Mouse (Mus musculus): Measurements from ENCODE around the gene Scfd1.

Scfd1 gene

DNA sequence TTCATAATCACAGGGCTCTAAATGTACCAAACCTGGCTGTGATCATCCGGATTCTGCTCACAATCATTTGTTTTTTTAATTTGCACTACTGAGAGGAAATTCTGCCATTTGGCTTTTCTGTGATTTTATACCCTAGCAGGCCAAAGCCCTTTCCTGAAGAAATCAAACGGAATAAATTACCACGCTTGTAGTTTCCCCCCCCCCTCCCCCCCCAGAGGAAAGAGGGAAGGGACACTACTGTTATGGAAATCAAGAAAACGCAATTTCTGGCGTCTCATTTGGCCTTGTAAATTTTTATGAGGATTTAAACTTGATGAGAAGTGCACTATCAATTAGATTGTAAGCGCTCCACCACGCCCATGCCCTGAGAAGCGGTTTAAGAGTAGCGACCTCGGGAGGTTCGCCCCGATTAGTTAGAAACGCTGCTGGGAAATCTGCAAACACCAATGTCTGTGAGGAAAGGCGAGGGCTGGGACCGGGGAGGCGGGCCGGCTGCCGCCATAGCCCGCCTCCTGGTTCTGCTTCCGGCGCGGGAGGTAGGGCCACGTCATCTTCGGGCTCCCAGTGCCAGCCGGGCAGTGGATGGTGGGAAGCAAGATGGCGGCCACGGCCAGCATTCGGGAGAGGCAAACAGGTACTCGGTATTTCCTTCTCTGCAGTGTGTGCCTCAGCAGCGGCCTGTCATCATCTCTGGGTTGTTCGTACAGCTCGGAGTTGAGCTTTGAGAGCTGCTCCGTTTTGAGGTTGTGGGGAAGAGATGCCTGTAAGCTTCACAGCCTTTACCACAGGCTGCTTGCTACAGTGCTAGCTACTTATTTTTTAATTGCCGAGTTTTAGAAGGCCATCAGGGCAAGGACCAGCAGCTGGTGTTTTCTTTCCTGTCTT, at the start of gene Scfd1:
Gene Scfd1, plus strand, starts transcription at position 508 of the 885 bp plus-strand sequence.
- DNase-seq (ENCODE audit: low read depth, low spot score) = peak; percentile 98

DNA sequence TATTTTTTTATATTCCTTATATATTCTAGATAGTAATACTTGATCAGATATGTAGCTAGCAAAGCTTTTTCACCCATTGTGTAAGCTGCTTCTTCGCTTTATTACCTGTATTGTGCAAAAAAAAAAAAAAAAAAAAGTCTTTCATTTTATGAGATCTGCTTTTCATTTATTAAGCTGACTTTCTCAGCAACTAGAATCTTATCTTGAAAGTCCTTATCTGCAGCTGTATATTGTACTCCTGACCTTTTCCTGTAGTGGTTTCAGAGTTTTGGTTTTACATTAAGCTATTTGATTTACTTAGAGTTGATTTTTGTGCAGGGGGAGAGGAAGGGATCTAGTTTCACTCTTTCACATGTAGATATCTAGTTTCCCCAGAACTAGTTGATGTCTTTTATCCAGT, 40.3 kb upstream of the Scfd1 start:
- no peak for DNase-seq (ENCODE audit: low read depth, low spot score)

DNA sequence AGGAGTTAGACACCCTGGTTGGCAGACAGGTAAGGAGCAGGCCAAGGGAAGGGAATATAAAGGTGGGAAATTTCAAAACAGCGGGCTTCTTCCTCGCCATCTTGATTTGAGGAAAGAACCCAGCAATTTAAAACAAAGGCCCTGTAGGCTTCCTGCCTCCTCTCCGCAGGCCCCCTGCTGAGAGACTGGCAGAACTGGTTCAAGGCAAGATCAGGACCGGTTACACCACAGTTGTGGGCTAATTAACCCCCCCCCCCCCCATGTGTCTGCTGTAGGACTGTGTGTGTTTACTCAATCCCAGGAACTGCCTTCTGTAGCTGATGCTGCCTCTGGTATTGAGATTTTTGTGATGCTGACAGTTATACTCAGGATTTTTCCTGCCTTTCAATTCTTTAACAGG, 31.2 kb upstream of the Scfd1 start:
- peak; percentile 80 for DNase-seq (ENCODE audit: low read depth, low spot score)

DNA sequence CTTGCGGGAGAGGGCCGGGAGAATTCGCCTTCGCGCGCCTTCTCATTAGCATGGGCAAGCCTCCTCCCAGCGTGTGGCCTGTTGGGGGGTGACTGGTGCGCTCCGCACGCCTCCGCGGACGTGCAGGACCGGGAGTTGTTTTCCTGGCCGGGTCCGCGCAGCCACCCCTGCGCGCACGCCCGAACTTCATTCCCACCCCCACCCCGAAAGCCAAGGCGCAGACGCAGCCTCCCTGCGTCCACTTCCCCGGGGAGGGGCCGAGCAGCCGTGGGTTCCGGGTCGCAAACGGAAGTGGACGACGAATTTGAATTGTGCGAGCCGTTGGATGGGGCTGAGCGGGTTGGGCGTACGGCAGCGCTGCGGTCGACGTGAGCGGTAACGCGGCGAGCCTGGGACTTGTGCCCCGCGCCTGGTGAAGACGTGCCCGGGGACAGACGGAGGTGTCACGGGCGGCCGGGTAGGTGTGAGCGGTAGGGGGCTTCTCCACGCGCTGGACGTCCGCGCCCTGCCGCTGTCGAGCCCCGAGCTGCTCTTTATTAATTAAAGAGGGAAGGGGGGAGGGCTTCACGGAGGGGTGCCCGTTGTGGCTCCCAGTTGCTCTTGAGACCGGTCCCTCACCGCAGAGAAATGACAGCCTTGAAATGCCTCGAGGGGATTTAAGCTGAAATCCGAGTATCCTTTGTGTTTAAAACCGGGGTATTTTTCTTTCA, 29.2 kb upstream of the Scfd1 start, which contains the start of gene G2e3:
Gene G2e3, plus strand, starts transcription at position 74 of the 710 bp plus-strand sequence.
- peak; percentile 96 for DNase-seq (ENCODE audit: low read depth, low spot score)

DNA sequence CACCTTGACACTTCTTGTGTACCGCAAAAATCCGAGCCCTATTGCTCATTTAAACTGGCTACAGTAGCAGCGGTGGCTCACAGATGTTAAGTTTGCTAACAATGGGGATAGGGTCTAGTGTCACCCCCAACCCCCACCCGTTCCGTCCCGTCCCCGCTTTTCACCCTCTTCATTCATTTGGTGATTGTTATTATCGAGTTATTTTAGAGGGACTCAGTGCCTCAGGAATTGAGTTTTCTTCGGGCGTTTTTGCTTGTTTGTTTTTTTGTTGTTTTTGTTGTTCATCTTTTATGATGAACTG, 28.7 kb upstream of the Scfd1 start:
- DNase-seq (ENCODE audit: low read depth, low spot score) = no peak

DNA sequence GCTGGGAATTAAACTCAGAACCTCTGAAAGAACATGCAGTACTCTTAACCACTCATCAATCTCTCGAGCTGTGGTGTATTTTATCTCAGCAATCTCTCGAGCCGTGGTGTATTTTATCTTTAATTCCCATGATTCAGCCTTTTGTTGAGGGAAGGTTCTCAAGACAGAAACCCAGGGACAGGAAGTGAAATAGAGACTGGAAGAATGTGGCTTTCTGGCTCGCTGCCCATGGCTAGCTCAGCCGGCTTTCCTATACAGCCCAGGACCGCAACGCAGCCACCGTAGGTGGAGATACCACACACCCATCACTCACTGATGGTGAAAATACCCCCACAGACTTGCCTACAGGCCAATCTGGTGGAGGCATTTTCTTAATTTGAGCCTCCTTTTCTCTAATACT, 22.0 kb upstream of the Scfd1 start:
- DNase-seq (ENCODE audit: low read depth, low spot score) = no peak

DNA sequence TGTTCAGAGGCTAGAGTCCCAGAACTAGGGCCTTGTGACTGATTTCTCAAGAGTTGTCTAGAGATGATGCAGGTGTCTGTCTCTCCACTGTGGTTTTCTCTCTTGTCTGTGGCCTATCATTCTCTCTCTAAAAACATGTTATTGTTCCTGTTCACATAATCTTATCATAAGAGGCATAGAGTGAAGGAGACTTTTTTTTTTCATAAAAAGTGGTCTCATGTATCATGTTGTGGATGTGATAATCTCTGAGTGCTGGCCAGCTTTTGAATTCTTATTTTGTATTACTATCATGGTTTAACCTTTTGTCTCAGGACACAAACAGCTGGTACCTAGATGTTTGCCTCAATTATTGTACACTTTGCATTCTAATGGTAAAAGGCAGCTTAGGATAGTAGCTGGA, 16.0 kb upstream of the Scfd1 start:
- no peak for DNase-seq (ENCODE audit: low read depth, low spot score)

DNA sequence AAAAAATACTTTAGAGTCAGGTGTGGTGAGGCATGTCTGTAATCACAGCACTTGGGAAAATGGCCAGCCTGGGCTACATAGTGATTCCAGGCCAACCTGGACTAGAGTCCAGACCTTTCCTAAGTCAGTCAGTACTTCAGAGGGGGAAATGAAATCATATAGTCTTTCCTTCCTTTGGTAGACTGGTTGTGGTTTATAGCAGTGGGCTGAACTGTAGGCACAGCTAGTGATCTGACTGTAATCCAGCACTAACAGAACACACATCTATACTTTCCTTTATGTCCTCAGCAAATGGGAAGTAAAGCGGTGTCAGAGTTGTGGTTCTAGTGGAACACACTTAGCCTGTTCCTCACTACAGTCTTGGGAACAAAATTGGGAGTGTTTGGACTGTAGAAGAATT, 14.4 kb upstream of the Scfd1 start:
- no peak for DNase-seq (ENCODE audit: low read depth, low spot score)

DNA sequence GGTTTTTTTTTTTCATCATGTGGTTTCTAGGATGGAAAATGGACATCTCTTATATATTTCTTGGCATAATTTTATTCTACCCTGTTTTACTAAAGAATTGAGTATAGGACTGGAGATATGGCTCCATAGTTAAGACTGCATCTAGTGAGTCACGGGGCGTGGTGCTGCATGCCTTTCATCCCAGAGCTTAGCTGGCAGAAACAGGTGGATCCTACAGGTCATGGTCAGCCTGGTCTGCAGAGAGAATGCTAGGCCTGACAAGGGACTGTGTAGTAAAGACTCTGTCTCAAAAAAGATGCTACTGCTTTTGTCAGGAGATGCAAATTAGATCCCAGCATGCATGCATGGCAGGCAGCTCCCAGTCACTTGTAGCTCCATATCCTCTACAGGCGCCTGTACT, 8.8 kb upstream of the Scfd1 start:
- DNase-seq (ENCODE audit: low read depth, low spot score) = no peak

DNA sequence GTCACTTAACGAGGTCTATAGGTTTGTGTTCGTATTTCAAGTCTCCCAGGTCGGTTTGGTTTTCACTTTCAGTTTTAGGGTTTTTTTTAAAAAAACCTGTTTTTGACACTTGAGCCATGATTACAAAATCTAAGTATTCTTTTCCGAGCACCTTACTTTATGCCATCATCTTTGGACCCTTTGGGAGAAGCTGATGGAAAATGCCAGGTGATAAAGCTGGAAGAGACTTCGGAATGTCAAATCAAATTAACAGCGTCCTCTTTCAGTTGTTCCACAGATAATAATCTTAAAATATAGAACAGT, 529 bp downstream of the Scfd1 start:
- DNase-seq (ENCODE audit: low read depth, low spot score) = no peak

DNA sequence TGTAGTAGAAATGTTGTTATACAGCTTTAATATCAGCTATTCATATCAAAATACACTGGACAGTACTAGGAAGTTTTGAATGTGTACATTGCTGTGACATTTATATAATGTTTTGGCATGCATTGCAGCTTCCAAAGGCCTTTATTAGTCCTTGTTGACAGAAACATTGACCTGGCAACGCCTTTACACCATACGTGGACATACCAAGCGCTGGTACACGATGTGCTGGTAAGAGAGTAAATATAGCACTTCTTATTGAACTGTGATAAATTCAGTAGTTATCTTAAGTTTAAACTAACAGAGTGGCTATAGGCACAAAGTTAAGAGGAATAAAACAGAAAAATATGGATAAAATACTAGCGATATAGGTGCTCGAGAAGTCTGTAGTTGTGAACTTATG, 22.6 kb downstream of the Scfd1 start:
- no peak for DNase-seq (ENCODE audit: low read depth, low spot score)

DNA sequence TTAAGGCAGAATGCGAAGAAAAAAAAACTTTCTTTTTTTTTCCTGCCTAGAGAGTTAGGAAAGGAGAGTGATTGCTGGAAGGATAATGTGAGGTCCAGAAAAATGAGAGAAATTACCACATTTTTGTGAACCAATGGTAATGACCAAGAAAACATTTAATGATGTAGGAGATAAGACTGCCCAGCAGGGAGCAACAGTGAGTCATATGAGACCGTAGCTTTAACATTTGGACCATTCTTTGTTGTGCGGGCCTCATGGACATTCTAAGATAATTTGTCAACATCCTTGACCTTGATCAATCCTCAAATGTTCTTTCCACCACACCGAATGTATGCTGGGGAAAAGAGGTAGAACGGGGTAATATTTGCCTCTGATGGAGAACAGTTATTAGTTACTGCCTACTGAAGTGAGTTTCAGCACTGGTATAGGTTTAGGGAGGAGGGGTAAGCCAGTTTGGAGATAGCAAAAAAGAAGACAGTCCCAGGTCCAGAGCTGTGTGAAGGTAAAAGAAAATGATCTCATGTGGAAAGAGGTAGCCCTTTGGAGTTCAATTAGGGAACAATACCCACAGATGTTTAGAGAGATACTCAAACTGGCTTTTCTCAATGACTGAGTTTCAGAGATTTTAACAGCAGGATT, 24.9 kb downstream of the Scfd1 start:
- peak; percentile 61 for DNase-seq (ENCODE audit: low read depth, low spot score)

DNA sequence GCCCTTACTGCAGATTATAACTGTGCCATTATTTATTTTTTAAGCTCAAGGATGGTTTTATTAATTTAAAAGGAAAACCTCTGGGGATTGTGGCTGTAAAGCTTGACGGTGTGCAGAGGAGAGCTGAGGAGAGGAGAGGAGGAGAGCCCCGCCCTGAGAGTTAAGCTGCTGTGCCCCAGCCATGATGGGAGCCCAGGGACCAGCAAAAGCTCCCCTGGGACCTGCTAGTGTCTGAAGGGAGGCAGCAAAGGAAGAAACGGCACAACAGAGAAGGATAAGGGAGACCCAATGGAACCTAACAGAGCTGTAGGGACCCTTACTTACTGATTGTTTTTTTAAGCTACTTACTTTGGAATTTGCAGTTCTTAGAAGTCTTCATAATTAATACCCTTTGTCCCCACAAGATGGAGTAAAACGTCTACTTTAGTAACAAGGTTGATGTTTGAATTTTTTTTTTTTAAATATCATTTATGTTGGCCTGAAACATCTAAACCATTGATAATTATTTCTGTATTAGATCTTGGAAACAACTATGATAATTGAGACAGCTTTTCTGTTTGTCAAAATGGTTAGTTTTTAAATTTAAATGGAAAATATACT, 26.8 kb downstream of the Scfd1 start:
- peak; percentile 21 for DNase-seq (ENCODE audit: low read depth, low spot score)

DNA sequence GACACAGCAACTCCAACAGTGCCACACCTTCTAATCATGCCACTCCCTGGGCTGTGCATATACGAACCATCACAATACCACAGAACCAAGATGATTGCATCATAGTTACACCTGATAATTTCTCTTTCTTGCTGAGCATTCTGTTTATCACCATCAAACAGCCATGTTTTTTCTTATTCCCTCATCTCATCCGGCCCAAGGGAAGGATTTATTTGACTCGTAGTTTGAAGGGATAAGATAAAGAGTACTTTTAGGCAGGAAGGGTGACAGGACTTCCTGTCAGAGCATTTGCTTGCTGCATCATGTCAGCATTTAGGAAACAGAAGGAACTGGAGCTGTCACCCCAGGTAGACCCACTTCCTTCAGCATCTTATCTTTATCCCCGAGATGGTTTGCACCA, 34.1 kb downstream of the Scfd1 start:
- no peak for DNase-seq (ENCODE audit: low read depth, low spot score)

DNA sequence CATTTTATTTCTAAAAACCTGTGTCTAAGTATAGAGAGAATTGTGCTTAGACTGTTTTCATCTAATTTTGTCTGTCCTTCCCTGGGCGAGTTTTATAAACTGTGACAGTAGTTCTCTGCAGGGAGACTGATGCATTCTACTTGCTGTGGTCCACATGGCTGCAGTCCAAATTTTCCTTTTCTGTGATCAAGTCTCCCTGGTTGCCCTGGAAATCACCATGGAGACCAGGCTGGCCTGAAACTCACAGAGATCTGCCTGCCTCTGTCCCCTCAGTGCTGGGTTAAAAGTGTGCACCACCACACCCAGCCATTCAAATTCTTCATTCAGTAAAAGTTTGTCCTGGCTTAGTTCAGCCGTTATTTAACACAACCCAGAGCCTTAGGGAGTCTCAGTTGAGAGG, 60.2 kb downstream of the Scfd1 start:
- peak; percentile 35 for DNase-seq (ENCODE audit: low read depth, low spot score)

DNA sequence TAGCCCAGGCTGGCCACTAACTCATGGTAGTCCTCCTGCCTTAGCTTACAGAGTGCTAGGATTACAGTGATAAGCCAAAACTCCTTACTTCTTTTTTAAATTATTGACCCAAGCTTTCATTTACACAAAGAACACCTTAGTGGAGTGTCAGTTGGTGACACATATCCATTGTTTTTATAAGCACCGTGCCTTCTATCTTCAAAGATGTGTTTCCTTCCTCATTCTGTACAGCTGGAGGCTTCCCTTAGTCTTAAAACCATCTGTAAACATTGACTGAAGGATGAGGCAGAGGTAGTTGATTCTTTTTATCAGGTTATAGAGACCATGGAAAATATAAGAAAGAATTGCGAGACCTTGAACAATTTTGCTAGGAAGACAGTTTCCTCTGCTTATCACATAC, 61.0 kb downstream of the Scfd1 start:
- no peak for DNase-seq (ENCODE audit: low read depth, low spot score)

DNA sequence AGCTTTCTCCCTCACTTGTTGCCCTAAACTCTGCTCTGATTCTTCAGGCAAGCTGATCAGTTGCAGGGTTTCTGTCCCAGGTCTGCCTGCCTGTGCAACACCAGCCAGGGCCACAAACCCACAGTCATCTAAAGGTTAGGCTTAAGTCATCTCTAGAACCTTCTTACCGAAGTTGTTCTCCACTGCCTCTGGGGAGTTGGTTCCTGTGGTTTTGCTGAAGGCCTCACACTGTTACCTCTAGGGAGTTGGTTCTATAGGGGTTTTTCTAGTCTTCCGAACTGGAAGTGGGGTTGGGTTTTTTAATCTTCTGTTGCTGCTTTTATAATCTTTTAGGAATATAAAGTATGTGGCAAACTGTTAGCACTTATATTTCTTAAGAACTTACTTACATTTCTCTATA, 72.0 kb downstream of the Scfd1 start:
- DNase-seq (ENCODE audit: low read depth, low spot score) = no peak

DNA sequence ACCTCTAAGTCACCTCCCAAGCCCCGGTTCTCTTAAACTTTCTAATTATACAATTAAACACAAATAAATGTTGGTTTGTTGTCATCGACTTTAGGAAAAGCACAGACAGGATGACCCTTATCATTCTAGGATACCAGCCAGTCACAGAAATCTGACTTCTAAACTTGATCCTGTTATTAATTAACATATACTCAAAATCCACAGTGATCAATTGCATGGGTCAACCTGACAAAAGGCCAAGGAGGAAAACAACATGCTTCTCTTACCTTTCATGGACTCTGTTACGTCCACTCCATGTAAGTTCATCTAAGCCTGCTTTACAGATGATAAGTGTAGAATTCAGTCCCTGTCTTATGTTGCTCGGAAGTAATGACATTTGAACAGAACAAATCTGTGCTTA, 93.6 kb downstream of the Scfd1 start:
- DNase-seq (ENCODE audit: low read depth, low spot score) = no peak

DNA sequence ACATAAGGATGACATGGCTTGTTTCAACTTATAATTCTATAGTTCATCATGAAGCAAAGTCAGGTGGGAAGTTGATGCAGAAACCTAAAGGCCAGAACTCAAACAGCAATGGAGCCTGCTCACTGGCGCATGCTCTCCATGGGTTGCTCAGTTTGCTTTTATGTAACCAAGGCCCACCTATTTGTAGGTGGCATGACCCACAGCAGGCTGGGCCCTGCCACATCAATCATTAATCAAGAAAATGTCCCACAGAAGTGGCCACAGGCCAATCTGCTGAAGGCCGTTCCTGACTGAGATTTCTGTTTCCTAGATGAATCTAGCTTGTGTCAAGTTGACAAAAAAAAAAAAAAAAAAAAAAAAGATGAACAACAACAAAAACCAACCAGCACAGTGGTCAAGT, 103.9 kb downstream of the Scfd1 start:
- DNase-seq (ENCODE audit: low read depth, low spot score) = no peak

DNA sequence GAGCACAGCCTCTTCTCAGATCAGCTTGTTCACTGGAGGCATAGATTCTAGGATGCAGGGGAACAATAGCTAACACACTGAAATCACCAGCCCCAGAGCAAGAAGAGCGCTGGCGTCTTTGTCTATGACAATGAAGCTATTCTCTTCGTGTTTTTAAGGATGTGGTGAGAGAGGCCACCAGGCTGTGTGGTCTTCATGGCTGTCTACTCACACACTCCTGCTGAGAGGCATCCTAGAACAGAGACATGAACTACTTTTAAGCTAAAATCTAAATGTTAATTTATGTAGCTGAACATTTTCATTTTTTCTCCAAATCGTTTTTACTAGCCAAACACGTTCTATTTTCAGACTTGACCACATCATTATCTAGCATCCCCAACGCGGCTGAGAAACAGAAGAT, 114.7 kb downstream of the Scfd1 start:
- DNase-seq (ENCODE audit: low read depth, low spot score) = no peak

DNA sequence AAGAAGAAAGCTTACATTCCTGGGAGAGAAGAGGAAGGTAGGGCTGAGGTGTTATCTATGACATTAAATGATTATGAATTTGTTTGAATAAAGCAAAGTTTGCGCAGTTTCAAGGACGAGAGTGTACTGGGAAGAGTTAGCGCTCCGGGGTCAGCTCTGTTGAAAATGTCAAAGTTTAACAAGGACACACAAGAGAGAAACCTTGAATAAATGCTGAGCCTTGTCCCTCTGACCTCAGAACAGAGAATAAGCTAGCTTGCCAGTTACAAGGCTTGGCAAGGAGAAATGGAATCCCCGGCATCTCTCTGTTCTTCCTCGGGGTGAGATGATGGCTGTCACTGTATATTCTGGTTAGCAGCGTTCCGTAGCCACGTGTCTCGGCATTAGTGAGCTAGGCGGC, 116.2 kb downstream of the Scfd1 start:
- DNase-seq (ENCODE audit: low read depth, low spot score) = no peak

DNA sequence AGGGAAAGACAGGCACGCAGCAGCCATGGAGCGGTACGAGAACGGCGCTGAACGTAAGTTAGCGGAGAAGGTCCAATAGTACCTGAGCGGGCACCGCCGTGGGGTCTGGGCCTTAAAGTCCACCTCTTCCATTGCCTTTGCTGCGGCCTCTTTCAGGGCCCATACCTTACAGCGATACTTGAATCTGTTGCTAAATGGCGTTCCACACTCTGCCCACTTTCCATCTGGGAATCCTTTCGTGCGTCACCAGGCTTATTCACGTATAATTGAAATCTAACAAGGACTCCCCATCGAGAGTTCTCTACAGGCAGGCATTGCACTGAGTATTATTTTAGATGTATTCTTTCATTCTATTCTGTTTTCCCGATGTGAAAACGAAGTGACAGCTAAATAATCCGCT, 117.3 kb downstream of the Scfd1 start:
- peak; percentile 14 for DNase-seq (ENCODE audit: low read depth, low spot score)
